Mouse (Mus musculus) adrenal gland, adult (tissue): ENCODE data around the gene Tmed2.
"Not testable (repeated sequence)": the region's sequence is repeated elsewhere in the genome, so short reads cannot be mapped to it uniquely, and the experiment has no call there.

ENCODE experiments used
- DNase-seq, 2 experiments: peaks; one replicate each; pipeline ENCODE4 v3.0.0; 2022 to 2023; ENCODE audit warnings: low spot score in 1 of 2; ENCODE audit not compliant: inconsistent age in 2 of 2

The Tmed2 gene

DNA sequence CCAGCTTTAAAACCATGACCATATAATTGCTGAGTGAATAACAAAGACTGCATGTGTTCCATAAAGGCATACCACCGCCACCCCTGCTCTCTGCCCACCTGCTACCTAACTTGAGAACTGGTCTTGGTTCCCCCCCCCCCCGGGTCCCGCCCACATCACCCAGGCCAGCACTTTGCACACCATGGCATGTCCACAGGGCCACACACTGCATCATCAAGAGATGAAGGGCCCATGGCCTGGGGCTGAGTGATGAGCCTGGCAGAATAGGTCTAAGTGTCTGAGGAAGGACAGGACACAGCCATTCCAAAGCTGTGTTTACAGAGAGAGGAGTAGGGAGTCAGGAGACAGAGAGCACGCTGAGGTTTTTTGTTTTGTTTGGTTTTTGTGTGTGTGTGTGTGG is 12.1 kb upstream of the Tmed2 start:
- no peak for DNase-seq

DNA sequence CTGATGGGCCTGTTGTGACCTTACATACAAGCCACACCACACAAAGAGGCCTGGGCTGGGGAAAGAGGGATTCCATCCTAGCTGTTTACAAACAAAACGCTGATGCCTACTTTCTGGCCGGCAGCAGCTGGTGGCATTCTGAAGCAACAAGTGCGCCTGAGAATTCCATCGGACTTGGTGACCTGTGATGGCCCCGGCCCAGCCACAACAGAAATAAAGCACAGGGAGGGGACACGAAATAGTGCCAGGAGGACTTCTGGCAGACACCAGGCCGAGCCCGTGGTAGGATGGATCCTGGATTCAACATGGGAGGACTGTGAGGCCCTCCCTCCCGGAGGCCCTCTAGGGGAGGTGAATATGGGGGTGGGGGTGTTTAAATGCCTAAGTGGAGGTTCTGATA is 11.7 kb upstream of the Tmed2 start:
- DNase-seq: no peak

DNA sequence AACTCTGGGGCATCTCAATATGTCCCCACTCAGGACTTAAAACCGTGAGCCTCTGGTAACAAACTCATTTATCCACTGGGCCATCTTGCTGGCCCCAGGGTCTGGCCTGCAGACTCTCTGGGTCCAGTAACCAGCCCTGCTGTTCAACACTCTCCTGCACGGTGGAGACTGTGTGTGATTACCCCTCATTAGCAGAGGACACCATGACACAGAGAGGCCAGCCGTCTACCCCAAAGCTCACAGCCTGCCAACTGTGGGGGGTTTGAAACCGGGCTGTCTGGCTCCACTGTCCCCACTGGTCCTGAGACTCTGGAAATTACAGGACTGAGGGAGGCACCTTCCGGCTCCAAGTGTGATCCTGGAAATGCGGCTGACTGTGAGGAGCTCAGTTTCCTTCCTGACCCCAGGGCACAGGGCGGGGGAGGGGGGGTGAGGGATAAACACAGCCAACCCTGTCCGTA is 11.3 kb upstream of the Tmed2 start:
- DNase-seq: peak; percentile 29 to 64

DNA sequence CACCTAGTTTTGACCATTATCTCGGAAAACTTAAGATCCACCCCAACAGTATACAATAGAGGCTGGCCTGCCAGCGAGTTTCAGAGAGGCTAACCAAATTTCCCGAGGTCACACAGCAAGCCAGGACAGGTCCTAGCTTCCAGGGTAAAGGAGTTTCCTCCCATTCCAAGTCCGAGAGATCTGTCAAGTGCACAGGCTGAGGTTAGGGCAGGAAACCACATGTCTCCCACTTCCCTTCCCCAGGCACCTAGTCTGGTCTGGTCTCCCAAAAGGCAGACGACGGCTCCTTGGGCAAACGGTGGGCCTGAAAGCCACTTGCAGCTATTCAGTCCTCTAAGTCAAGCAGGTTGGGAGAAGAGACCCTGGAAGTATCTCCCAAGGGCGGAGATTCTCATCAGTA is 10.8 kb upstream of the Tmed2 start:
- DNase-seq: peak in 1 of 2 experiments; percentile 63

DNA sequence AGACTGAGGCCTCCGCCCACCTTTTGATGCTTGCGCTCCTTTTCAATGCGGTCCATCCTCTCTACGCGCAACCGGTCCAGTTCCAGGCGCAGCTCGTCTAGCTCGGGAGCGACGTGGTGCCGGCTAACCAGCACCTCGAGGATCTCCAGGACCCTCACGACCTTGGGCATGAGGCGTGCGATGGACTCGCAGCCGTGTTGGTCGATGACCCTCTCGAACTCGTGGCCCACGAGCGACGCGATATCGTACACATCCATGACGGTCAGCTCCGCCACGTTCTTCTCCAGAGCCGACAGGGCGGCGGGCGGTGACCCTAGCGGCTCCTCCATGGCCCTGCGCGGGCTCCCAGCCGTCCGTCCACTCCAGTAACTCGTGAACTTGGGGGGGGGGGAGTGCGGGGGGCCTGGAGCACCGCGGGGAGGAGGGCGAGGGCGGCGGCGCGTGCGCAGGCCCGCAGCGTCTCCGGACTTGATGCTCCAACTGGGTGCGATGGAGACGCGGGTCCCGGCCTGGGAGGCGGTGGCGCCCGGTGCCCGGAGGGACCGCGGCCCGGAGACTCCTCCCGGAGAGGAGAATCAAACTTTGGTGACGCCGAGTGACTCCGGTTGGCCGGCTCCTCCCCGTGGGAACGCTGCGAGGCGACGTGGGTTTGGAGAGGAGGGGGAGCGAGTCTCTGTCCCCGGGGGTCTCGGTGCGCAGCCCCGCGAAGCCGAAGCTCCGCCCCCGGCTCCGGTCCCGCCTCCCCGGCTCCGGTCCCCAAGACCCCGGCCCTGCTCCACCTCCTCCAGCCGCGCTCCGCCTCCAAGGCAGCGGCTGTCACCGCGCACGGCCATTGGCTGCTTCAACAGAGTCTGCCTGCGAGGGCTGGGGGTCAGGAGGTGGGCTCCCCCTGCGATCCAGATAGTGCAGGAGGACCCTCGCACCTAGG is 9.6 kb upstream of the Tmed2 start, which contains the start of gene Rilpl1:
TSS of gene Rilpl1 (minus strand) at position 737 of the 928 bp plus-strand sequence.
- DNase-seq: peak; percentile 88 to 93

DNA sequence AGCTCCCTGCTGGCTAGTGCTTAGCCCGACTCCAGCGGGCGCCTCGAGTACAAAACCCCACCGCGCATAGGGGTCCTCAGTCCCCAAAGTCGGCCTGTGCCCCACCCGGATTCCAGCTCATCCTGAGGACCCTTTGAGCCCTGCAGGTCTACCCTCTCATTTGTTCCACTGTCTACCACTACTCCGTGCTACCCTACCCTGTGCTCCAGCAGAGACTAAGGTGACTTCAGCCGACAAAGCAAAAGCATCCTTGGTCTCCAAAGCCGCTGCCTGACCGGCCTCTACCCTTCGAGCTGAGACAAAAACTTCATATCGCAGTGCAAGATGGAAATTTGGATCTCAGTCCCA is 8.9 kb upstream of the Tmed2 start:
- DNase-seq: no peak

DNA sequence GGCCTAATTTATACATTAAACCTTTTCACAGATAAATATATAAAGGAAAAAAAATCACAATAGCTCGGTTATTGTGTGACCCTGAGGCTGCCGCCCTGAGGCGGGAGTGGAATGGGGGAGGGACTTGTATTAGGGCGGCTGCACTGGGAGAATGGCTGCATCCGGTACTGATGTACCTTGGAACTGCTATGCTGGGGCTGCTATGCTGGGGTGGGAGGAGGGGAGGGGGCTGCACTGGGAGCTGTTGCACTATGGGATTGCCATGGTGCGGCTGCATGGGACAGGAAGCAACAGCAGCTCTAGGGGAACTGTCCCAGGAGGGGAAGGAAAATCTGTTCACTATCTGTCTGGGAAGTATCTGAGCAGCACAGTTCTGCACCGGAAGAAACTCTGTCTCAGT is 8.0 kb upstream of the Tmed2 start:
- DNase-seq: no peak

DNA sequence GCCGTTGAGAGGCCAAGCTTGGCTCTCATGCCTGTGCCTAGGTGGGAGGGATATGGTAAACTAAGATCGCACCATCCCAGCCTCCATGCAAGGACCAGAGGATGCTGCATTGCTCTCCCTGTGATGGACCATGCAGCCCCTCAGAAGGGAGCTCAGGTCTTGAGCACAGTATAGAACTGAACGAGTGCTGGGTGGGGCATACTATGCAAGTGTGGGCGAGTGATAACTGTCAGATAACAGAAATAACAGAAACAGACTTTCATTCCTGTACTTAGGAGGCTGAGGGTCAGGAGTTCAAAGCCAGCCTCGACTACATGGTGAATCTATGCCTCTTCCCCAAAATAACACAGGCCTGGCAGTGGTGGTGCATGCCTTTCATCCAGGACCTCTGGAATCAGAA is 5.5 kb upstream of the Tmed2 start:
- no peak for DNase-seq

DNA sequence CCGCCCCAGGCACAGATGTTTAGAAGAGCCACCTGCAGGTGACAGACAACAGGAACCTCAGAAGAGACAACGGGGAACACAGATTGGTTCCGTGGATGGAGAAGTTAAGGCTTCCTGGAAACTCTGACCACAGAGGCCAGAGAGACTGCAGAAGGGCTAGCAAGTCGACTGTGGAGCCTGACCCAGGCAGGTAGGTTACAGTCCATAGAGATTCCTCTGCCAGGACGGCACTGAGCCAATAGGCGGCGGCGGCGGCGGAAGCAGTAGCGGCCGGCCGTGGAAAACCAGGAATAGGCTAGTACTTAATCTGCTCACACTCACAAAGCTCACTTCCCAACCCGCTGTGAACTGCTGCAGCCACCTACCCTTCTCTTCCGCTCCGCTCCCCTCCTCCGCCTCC is 3.7 kb upstream of the Tmed2 start:
- DNase-seq: peak; percentile 51 to 81

DNA sequence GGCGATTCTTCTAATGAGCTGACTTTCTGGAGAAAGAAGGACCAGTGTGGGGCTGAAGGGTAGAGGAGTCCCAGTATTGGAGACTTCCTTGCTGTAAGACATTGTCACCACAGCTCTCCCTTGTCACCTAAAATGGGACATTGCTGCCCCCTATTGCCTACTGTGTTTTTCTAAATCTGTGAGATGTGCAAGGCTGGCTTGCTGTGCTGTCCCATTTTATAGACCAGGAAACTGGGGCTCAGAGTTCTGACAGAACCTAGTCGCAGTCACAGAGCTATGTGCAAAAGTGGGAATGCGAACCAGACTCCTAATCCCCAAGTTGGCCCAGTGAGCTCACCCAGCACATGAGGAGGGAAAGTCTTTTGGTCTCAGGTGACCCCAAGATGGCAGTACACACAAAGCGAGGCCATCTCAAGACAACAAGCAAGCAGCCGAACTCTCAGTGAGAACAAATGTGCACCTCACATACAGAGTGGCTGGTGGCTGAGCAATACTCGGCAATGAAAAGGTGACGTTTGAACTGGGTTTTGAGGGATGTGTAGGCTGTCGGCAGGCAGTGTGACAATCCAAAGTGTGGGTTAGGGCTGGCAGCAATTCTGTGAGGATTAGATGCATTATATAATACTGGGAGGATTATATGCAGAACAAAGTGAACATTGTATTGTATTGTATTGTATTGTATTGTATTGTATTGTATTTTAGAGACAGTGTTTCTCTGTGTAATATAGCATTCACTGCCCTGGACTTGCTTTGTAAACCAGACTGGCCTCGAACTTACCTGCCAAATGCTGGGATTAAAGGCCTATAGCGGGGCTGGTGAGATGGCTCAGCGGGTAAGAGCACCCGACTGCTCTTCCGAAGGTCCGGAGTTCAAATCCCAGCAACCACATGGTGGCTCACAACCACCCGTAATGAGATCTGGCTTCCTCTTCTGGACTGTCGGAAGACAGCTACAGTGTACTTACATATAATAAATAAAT is 1.4 kb upstream of the Tmed2 start:
- DNase-seq: peak; percentile 65 to 90

DNA sequence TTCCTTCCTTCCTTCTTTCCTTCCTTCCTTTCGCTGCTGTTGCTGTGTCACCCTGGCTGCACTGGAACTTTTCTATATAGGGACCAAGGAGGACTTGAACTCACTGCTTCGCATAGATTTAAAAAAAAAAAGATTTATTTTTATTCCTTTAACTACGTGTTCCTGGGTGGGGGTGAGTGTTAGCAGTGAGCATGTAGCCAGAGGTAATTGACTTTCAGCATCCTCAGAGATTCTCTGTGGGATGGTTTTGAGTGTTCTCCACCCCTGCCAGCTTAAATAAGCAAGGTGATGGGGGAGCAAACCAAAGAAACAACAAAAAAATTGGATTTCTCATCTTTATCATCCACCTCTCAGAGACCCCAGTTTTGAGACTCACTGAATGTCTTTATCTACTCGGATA is 590 bp upstream of the Tmed2 start:
- DNase-seq: no peak

DNA sequence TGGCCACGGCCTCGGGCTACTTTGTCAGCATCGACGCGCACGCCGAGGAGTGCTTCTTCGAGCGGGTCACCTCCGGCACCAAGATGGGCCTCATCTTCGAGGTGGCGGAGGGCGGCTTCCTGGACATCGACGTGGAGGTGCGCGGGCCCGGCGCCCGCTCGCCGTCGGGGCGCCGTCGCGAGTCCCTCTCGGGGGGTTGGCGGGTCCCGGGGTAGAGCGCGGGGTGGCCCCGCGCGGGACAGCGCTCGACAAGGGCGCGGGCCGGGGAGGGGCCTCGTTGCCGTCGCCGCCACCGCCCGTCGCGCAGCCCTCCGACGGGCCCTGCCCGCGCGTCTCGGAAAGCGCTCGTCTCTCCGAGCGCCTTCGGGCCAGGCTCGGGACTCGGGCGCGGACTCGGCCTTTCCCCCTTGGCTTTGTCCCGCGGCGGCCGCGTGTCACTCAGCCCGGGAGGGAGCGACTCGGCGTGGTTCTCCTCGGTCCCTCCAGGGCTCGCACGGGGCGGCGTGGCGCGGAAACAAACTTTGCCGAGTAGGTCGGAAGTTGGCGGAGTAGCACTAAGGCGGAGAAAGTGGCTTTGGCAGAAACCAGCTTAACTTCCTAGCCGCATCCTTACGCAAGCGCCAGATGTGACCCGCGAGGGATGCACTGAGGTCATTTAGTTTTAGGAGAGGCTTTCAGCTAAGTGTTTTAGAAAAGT is 558 bp downstream of the Tmed2 start:
- peak; percentile 84 to 94 for DNase-seq

DNA sequence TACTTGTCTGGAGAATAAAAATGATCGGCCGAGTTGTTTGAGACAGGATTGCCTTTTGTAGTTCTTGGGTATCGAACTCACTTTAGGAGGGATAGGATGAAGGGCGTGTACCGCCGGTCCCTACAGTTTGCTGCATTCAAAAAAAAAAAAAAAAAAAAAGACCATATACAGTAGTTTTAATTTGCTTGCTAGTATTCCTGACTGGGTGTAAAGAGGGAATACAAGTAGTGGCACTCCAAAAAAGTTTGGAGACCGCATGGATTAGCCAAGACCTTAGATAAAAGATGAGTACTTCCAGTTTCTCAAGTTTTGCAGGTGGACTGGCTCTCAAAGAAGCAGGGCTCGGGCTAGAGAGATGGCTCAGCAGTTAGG is 1.1 kb downstream of the Tmed2 start:
- DNase-seq: no peak

DNA sequence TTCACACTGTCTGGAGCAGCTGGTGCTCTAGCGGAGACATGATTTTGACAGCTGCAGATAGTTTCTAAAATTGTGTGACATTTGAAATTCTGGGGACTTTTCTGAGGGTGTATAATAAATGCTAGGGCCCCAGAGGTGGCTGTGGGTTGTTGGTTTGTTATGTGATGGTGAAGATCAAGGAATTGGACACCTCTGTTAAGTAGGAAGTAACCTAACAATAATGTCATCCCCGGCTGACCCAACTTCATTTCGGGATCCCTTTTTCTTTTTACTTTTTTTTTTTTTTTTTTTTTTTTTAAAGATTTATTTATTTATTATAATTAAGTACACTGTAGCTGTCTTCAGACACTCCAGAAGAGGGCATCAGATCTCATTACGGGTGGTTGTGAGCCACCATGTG is 10.2 kb downstream of the Tmed2 start:
- DNase-seq: not testable (repeated sequence)

DNA sequence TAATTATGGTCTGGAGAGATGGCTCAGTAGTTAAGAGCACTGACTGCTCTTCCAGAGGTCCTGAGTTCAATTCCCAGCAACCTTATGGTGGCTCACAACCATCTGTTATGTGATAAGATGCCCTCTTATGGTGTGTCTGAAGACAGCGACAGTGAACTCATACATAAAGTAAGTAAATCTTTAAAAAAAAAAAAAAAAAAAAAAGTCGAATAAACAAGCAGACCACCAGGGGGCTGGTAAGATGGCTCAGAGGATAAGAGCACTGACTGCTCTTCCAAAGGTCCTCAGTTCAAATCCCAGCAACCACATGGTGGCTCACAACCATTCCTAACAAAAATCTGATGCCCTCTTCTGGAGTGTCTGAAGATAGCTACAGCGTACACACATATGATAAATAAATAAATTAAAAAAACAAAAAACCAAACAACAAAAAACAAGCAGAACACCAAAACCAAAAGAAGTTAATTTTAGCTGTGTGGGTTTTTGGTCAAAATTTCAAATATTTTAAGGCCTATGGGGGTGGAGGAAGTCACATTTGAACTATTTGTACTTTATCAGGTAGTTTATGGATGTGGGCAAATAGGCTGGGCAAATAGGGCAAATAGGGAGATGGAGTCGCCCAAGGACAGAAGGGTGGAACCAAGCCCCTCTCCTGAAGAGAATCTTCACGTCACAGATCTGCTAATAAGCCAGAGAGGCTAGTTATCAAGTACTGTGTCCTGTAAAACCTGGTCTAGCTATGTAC is 11.0 kb downstream of the Tmed2 start:
- not testable (repeated sequence) for DNase-seq

DNA sequence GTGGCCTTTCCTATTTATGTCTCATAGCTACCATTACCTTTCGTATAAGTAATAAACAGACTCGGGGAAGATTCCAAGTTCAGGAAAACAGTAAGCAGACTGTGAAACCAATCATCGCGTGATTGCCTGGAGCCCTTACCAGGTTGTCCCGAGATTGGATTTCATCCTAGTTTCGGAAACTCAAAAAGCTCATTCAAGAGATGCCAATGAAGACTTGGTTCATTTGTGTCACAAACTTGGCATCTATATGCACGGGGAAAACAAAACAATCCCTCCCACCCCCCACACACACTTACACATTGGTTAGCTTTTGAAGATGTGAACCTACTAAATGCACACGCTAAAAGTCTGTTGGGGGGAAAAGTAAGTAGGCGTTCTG is 11.6 kb downstream of the Tmed2 start:
- DNase-seq: no peak

DNA sequence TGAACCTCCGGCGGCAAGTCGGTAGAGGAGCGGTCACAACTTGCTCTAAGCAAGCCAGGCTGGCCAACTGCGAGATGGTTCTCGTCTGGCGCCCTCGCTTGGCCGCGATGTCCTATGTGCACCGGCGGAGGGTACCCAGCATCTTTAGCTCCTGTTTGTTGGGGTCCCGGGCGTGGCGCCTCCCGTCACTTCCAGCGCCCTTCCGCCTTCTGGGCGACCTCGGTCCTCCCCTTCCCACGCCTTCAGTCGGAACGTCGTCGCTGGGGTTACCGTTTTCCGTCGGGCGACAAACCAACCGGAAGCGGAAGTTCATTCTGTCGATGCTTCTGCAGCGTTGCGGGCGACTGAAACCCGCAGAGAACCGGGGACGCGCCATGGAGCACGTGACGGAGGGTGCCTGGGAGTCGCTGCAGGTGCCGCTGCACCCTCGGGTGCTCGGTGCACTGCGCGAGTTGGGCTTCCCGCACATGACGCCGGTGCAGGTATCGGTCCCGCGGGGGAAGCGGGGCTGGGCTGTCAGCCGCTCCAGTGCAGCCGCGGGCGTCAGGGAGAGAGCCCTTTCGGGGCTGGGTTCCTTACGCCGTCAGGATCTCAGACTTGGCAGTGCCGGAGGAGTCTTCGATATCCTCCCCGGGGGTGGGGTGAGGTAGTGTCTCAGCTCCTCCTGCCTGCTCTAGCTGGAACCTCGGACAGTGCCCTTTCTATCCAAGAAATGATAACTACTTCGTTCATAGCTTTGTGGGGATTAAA is 12.2 kb downstream of the Tmed2 start, which contains the start of gene Ddx55:
TSS of gene Ddx55 (plus strand) at position 307 of the 750 bp plus-strand sequence.
- peak; percentile 91 to 97 for DNase-seq

DNA sequence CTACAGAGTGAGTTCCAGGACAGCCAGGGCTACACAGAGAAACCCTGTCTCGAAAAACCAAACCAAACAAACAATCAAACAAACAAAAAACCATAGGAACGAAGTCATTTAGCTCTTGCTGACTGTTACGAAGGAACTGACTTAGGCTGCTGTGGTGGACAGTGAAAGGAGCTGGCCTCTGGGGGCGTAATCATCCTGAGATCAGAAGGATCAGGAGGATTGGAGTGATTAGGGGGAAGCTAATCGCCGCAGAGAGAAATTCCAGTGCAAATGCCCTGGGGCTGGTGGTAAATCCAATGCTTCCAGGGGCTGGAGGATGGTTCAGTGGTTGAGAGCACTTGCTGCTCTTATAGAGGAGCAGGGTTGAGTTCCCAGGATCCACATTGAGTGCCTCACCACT is 13.1 kb downstream of the Tmed2 start:
- DNase-seq: no peak

DNA sequence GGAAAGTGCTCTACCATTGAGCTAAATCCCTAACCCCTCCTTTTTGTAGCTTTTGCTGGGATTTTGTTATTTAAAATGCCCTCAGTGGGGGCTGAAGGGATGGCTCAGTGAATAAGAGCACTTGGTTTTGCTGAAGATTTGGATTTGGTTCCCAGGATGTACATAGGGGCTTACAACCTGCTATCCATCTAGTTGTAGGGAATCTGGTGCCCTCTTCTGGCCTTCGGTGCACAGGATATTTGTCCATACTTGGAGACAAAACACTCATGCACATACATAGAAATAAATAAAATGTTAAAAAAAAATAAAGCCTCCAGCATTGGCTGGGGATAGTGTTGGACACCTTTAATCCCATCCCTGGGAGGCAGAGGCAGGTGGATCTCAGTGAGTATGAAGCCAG is 14.7 kb downstream of the Tmed2 start:
- no peak for DNase-seq

DNA sequence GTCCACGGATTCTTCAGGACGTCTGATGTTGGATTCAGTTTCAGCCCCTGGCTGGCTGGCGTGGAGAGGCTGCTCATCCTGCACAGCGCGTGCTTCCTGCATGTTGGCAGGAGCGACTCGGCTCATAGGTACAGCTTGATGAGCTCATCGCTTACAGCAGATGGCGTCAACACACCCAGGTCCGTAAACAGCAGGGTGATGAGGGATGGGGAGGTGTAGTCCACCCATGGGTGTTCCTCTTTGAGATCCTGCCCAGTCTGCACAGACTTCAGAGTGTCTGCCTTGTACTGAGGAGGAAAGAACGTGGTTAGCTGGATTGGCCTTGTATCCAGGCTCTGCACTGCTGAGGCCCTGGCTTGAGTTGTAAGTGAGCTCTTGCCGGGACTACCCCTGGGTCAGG is 30.6 kb downstream of the Tmed2 start:
- no peak for DNase-seq
